Mouse (Mus musculus): ENCODE data around the gene Anks3. TPM values are rescaled to one million over a fixed set of nuclear protein-coding genes. Genes with fewer than 3 reads are reported as not detected.

Gene Anks3
- total RNA-seq, 2 experiments from 2014 or later: 67.3 to 68.3 TPM

GRCm38 (mm10) chr16:4964731-4965391 lies 856 bp upstream of the Anks3 start:
- peak overlapping the region; percentile 96 for H3K27ac ChIP-seq
- intact Hi-C loops (cut with DNase I): loop anchor here (1.0 to 2.0 kb wide), 2 partner anchors 48 to 85 kb away; partner anchors contain the start of genes Rogdi and Ubald1
- no peak for TF ChIP-seq CTCF (IDR thresholded peaks at IDR 0.05)
- no peak for DNase-seq (ENCODE audit: extremely low spot score in 1 of 2, low spot score in 2 of 2)
- H3K4me3 ChIP-seq: peak overlapping the region; percentile 88

- no peak for DNase-seq (ENCODE audit: extremely low spot score in 1 of 2, low spot score in 2 of 2)
- no peak for TF ChIP-seq CTCF (IDR thresholded peaks at IDR 0.05)
- H3K27ac ChIP-seq: peak overlapping the region; percentile 88
- intact Hi-C loops (cut with DNase I): no loop called here
- peak overlapping the region; percentile 88 for H3K4me3 ChIP-seq
Measured at GRCm38 (mm10) chr16:4963346-4963745, 659 bp downstream of the Anks3 start.

GRCm38 (mm10) chr16:4960260-4960659 lies 3.7 kb downstream of the Anks3 start:
- H3K4me3 ChIP-seq: no peak overlapping the region
- intact Hi-C loops (cut with DNase I): no loop called here
- TF ChIP-seq CTCF (IDR thresholded peaks at IDR 0.05): no peak
- DNase-seq (ENCODE audit: extremely low spot score in 1 of 2, low spot score in 2 of 2): no peak
- no peak overlapping the region for H3K27ac ChIP-seq

GRCm38 (mm10) chr16:4957446-4957845 lies 6.6 kb downstream of the Anks3 start:
- DNase-seq (ENCODE audit: extremely low spot score in 1 of 2, low spot score in 2 of 2): no peak
- intact Hi-C loops (cut with DNase I): no loop called here
- no peak overlapping the region for H3K4me3 ChIP-seq
- no peak for TF ChIP-seq CTCF (IDR thresholded peaks at IDR 0.05)
- H3K27ac ChIP-seq: peak overlapping the region; percentile 64

GRCm38 (mm10) chr16:4956609-4957008 lies 7.4 kb downstream of the Anks3 start:
- no peak for TF ChIP-seq CTCF (IDR thresholded peaks at IDR 0.05)
- Histone ChIP-seq H3K27ac (peak overlapping the region; percentile 64), H3K4me3 (no peak overlapping the region)
- DNase-seq (ENCODE audit: extremely low spot score in 1 of 2, low spot score in 2 of 2): no peak
- intact Hi-C loops (cut with DNase I): no loop called here

- DNase-seq (ENCODE audit: extremely low spot score in 1 of 2, low spot score in 2 of 2): no peak
- TF ChIP-seq CTCF (IDR thresholded peaks at IDR 0.05): no peak
- intact Hi-C loops (cut with DNase I): no loop called here
- H3K27ac ChIP-seq: no peak overlapping the region
- H3K4me3 ChIP-seq: no peak overlapping the region
Measured at GRCm38 (mm10) chr16:4947378-4947777, 16.6 kb downstream of the Anks3 start.

- no peak for TF ChIP-seq CTCF (IDR thresholded peaks at IDR 0.05)
- H3K27ac ChIP-seq: no peak overlapping the region
- no peak for DNase-seq (ENCODE audit: extremely low spot score in 1 of 2, low spot score in 2 of 2)
- intact Hi-C loops (cut with DNase I): no loop called here
- H3K4me3 ChIP-seq: no peak overlapping the region
Measured at GRCm38 (mm10) chr16:4946155-4946554, 17.9 kb downstream of the Anks3 start.

- intact Hi-C loops (cut with DNase I): no loop called here
Measured at GRCm38 (mm10) chr16:4945415-4945814, 18.6 kb downstream of the Anks3 start.

GRCm38 (mm10) chr16:4943431-4943830 lies 20.6 kb downstream of the Anks3 start:
- TF ChIP-seq CTCF (IDR thresholded peaks at IDR 0.05): no peak
- intact Hi-C loops (cut with DNase I): no loop called here
- Histone ChIP-seq H3K4me3 (no peak overlapping the region), H3K27ac (no peak overlapping the region)
- no peak for DNase-seq (ENCODE audit: extremely low spot score in 1 of 2, low spot score in 2 of 2)

More at GRCm38 (mm10) chr16:4945415-4945814, 18.6 kb downstream of the Anks3 start:
- no peak; the same call in 1 of the 2 replicates for TF ChIP-seq CTCF (IDR thresholded peaks at IDR 0.05)
- no peak for DNase-seq (ENCODE audit: extremely low spot score in 1 of 2, low spot score in 2 of 2)
- Histone ChIP-seq H3K27ac (no peak overlapping the region), H3K4me3 (no peak overlapping the region)

- Histone ChIP-seq H3K4me3 (no peak overlapping the region), H3K27ac (no peak overlapping the region)
- no peak for TF ChIP-seq CTCF (IDR thresholded peaks at IDR 0.05)
- intact Hi-C loops (cut with DNase I): no loop called here
- no peak for DNase-seq (ENCODE audit: extremely low spot score in 1 of 2, low spot score in 2 of 2)
Measured at GRCm38 (mm10) chr16:4942868-4943267, 21.1 kb downstream of the Anks3 start.

- intact Hi-C loops (cut with DNase I): no loop called here
Measured at GRCm38 (mm10) chr16:4941016-4941415, 23.0 kb downstream of the Anks3 start.

GRCm38 (mm10) chr16:4940311-4940850 lies 23.6 kb downstream of the Anks3 start:
- DNase-seq (ENCODE audit: extremely low spot score in 1 of 2, low spot score in 2 of 2): no peak
- intact Hi-C loops (cut with DNase I): no loop called here
- peak overlapping the region; percentile 77 for H3K4me3 ChIP-seq

More at GRCm38 (mm10) chr16:4941016-4941415, 23.0 kb downstream of the Anks3 start:
- H3K27ac ChIP-seq: no peak overlapping the region
- no peak for DNase-seq (ENCODE audit: extremely low spot score in 1 of 2, low spot score in 2 of 2)
- no peak overlapping the region for H3K4me3 ChIP-seq
- no peak for TF ChIP-seq CTCF (IDR thresholded peaks at IDR 0.05)

GRCm38 (mm10) chr16:4939412-4939811 lies 24.6 kb downstream of the Anks3 start:
- TF ChIP-seq CTCF (IDR thresholded peaks at IDR 0.05): no peak
- H3K27ac ChIP-seq: peak overlapping the region; percentile 96
- H3K4me3 ChIP-seq: peak overlapping the region; percentile 77
- intact Hi-C loops (cut with DNase I): no loop called here
- peak; percentile 50 to 51 for DNase-seq (ENCODE audit: extremely low spot score in 1 of 2, low spot score in 2 of 2)

More at GRCm38 (mm10) chr16:4940311-4940850, 23.6 kb downstream of the Anks3 start:
- no peak for TF ChIP-seq CTCF (IDR thresholded peaks at IDR 0.05)
- H3K27ac ChIP-seq: peak overlapping the region; percentile 96; the same call in 1 of the 2 replicates

All from left cerebral cortex, adult 2 months (tissue).